Mouse (Mus musculus) olfactory bulb, adult 2 months (tissue): Measurements from ENCODE around the gene Saxo1.

Source experiments
- CTCF ChIP-seq: fragments of 200-500 bp; IDR thresholded peaks from 2 replicates; pipeline ENCODE4 v1.5.1; 2012; ENCODE audit warnings: low read depth, mild to moderate bottlenecking, low read length, moderate library complexity; ENCODE audit not compliant: insufficient read depth
- POLR2A ChIP-seq: fragments of 200-500 bp; IDR thresholded peaks from 2 replicates; pipeline ENCODE4 v1.6.1; 2012; ENCODE audit warnings: mild to moderate bottlenecking, low read depth, low read length, moderate library complexity; ENCODE audit not compliant: insufficient read depth

DNA sequence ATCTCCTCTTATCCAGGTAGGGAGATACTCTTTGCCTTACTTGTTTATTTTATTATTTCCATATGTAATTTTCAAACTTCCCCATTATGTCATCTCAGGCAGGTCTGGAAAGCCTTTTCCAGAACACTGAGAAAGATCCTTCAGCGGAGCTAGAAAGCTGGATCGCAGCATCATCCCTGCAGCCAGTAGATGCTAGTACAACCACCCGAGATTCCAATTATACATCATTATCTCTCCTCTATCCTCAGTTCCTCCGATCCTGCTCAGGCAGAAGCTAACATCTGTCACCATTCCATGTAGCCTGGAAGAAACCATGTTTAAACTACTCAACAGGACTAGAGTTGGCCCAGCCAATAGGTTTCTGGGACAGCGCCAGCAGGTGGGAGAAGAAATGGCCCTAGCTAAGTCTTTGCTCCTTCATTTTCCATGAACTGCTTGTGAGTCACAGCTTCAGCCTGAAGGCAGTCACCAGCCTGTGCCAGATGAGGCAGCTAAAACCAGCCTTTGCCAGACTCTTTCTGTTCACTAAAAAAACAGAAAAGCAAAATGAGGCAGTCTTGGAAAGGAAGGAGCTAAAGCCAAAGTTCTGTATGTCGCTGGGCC is 75.0 kb downstream of the Saxo1 start:
- no peak for TF ChIP-seq CTCF
- no peak for TF ChIP-seq POLR2A
